Mouse (Mus musculus): ENCODE data around the gene Emilin3. TPM values are rescaled to one million over a fixed set of nuclear protein-coding genes. Genes with fewer than 3 reads are reported as not detected.

Gene Emilin3
- total RNA-seq, 1 experiment from 2014 or later = not detected

GRCm38 (mm10) chr2:160921285-160921684, 9.2 kb upstream of the Emilin3 start:
- no peak for ATAC-seq (replicated peaks in 1 of 2; ENCODE audit: insufficient read depth in 1 of 2, low FRiP score in 2 of 2, low TSS enrichment in 1 of 2, low read depth in 1 of 2, poor library complexity in 2 of 2, severe bottlenecking in 2 of 2)

GRCm38 (mm10) chr2:160918930-160919215, 6.7 kb upstream of the Emilin3 start:
- ATAC-seq (replicated peaks in 1 of 2; ENCODE audit: insufficient read depth in 1 of 2, low FRiP score in 2 of 2, low TSS enrichment in 1 of 2, low read depth in 1 of 2, poor library complexity in 2 of 2, severe bottlenecking in 2 of 2) = no peak

- no peak for ATAC-seq (replicated peaks in 1 of 2; ENCODE audit: insufficient read depth in 1 of 2, low FRiP score in 2 of 2, low TSS enrichment in 1 of 2, low read depth in 1 of 2, poor library complexity in 2 of 2, severe bottlenecking in 2 of 2)
Measured at GRCm38 (mm10) chr2:160918154-160918929, 6.2 kb upstream of the Emilin3 start.

- no peak for ATAC-seq (replicated peaks in 1 of 2; ENCODE audit: insufficient read depth in 1 of 2, low FRiP score in 2 of 2, low TSS enrichment in 1 of 2, low read depth in 1 of 2, poor library complexity in 2 of 2, severe bottlenecking in 2 of 2)
Measured at GRCm38 (mm10) chr2:160917313-160917712, 5.2 kb upstream of the Emilin3 start.

GRCm38 (mm10) chr2:160916714-160917113, 4.6 kb upstream of the Emilin3 start:
- ATAC-seq (replicated peaks in 1 of 2; ENCODE audit: insufficient read depth in 1 of 2, low FRiP score in 2 of 2, low TSS enrichment in 1 of 2, low read depth in 1 of 2, poor library complexity in 2 of 2, severe bottlenecking in 2 of 2) = no peak

- ATAC-seq (replicated peaks in 1 of 2; ENCODE audit: insufficient read depth in 1 of 2, low FRiP score in 2 of 2, low TSS enrichment in 1 of 2, low read depth in 1 of 2, poor library complexity in 2 of 2, severe bottlenecking in 2 of 2) = no peak
Measured at GRCm38 (mm10) chr2:160915821-160916610, 3.9 kb upstream of the Emilin3 start.

- no peak for ATAC-seq (replicated peaks in 1 of 2; ENCODE audit: insufficient read depth in 1 of 2, low FRiP score in 2 of 2, low TSS enrichment in 1 of 2, low read depth in 1 of 2, poor library complexity in 2 of 2, severe bottlenecking in 2 of 2)
Measured at GRCm38 (mm10) chr2:160914656-160915055, 2.5 kb upstream of the Emilin3 start.

- no peak for ATAC-seq (replicated peaks in 1 of 2; ENCODE audit: insufficient read depth in 1 of 2, low FRiP score in 2 of 2, low TSS enrichment in 1 of 2, low read depth in 1 of 2, poor library complexity in 2 of 2, severe bottlenecking in 2 of 2)
Measured at GRCm38 (mm10) chr2:160911558-160912201, 448 bp downstream of the Emilin3 start.

GRCm38 (mm10) chr2:160910633-160911032, 1.5 kb downstream of the Emilin3 start:
- no peak for ATAC-seq (replicated peaks in 1 of 2; ENCODE audit: insufficient read depth in 1 of 2, low FRiP score in 2 of 2, low TSS enrichment in 1 of 2, low read depth in 1 of 2, poor library complexity in 2 of 2, severe bottlenecking in 2 of 2)

GRCm38 (mm10) chr2:160908607-160909006, 3.5 kb downstream of the Emilin3 start:
- ATAC-seq (replicated peaks in 1 of 2; ENCODE audit: insufficient read depth in 1 of 2, low FRiP score in 2 of 2, low TSS enrichment in 1 of 2, low read depth in 1 of 2, poor library complexity in 2 of 2, severe bottlenecking in 2 of 2) = no peak

GRCm38 (mm10) chr2:160906101-160906500, 6.0 kb downstream of the Emilin3 start:
- ATAC-seq (replicated peaks in 1 of 2; ENCODE audit: insufficient read depth in 1 of 2, low FRiP score in 2 of 2, low TSS enrichment in 1 of 2, low read depth in 1 of 2, poor library complexity in 2 of 2, severe bottlenecking in 2 of 2) = no peak

- no peak for ATAC-seq (replicated peaks in 1 of 2; ENCODE audit: insufficient read depth in 1 of 2, low FRiP score in 2 of 2, low TSS enrichment in 1 of 2, low read depth in 1 of 2, poor library complexity in 2 of 2, severe bottlenecking in 2 of 2)
Measured at GRCm38 (mm10) chr2:160905301-160905700, 6.8 kb downstream of the Emilin3 start.

GRCm38 (mm10) chr2:160901656-160902412, 10.3 kb downstream of the Emilin3 start:
- no peak for ATAC-seq (replicated peaks in 1 of 2; ENCODE audit: insufficient read depth in 1 of 2, low FRiP score in 2 of 2, low TSS enrichment in 1 of 2, low read depth in 1 of 2, poor library complexity in 2 of 2, severe bottlenecking in 2 of 2)

- ATAC-seq (replicated peaks in 1 of 2; ENCODE audit: insufficient read depth in 1 of 2, low FRiP score in 2 of 2, low TSS enrichment in 1 of 2, low read depth in 1 of 2, poor library complexity in 2 of 2, severe bottlenecking in 2 of 2) = no peak
Measured at GRCm38 (mm10) chr2:160891697-160892096, 20.4 kb downstream of the Emilin3 start.

- ATAC-seq (replicated peaks in 1 of 2; ENCODE audit: insufficient read depth in 1 of 2, low FRiP score in 2 of 2, low TSS enrichment in 1 of 2, low read depth in 1 of 2, poor library complexity in 2 of 2, severe bottlenecking in 2 of 2) = no peak
Measured at GRCm38 (mm10) chr2:160891045-160891444, 21.1 kb downstream of the Emilin3 start.

- ATAC-seq (replicated peaks in 1 of 2; ENCODE audit: insufficient read depth in 1 of 2, low FRiP score in 2 of 2, low TSS enrichment in 1 of 2, low read depth in 1 of 2, poor library complexity in 2 of 2, severe bottlenecking in 2 of 2) = peak; percentile 14 to 26; a peak in 2 of 4 replicates
Measured at GRCm38 (mm10) chr2:160887859-160888258, 24.3 kb downstream of the Emilin3 start.

GRCm38 (mm10) chr2:160887284-160887683, 24.8 kb downstream of the Emilin3 start:
- peak; percentile 93 to 97 for ATAC-seq (replicated peaks in 1 of 2; ENCODE audit: insufficient read depth in 1 of 2, low FRiP score in 2 of 2, low TSS enrichment in 1 of 2, low read depth in 1 of 2, poor library complexity in 2 of 2, severe bottlenecking in 2 of 2)

- no peak for ATAC-seq (replicated peaks in 1 of 2; ENCODE audit: insufficient read depth in 1 of 2, low FRiP score in 2 of 2, low TSS enrichment in 1 of 2, low read depth in 1 of 2, poor library complexity in 2 of 2, severe bottlenecking in 2 of 2)
Measured at GRCm38 (mm10) chr2:160886221-160886620, 25.9 kb downstream of the Emilin3 start.
